Mouse (Mus musculus): ENCODE data around the gene Zfp870. TPM values are rescaled to one million over a fixed set of nuclear protein-coding genes. Genes with fewer than 3 reads are reported as not detected.

Zfp870 gene
- polyA plus RNA-seq, 1 experiment from 2014 or later, result 7.4 TPM

DNA sequence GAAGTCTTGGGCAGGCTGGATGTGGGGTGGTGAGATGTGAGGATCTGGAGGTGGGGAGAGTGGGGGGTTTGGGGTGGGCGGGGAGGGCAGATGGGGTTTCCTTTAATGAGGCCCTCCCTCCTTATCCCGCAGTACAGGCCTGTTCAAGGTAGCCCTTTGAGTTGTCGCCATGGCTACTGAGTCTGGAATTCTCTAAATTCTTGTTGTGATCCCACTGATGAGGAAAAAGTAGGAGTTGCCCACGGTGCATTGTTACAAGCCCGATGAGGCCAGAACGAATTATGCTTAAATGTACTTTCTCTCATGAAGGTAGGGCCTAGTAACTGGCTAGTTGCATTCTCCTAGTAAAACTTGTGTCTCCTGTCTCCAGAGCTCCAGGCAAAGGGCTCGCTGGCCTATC lies 39.9 kb downstream of the Zfp870 start:
- peak; percentile 21 for DNase-seq (ENCODE audit: extremely low spot score, low spot score)
- Histone ChIP-seq H3K9me3 (no peaks in the 10 kb centered on the region), H3K27me3 (ENCODE audit: poor library complexity, severe bottlenecking) (no peaks in the 10 kb centered on the region), H3K27ac (peak overlapping the region; percentile 76), H3K4me3 (no peak overlapping the region), H3K36me3 (replicated peaks) (no peaks in the 10 kb centered on the region), H3K4me1 (peaks cover 10% of the 10 kb centered on the region)
- 40% methylated on average over 7 of the region's 7 CpGs for WGBS

GRCm38 (mm10) chr17:32841388-32841787 lies 50.1 kb downstream of the Zfp870 start:
- Histone ChIP-seq H3K27me3 (ENCODE audit: poor library complexity, severe bottlenecking) (no peaks in the 10 kb centered on the region), H3K4me1 (peaks cover 11% of the 10 kb centered on the region), H3K36me3 (replicated peaks) (no peaks in the 10 kb centered on the region), H3K27ac (no peak overlapping the region), H3K4me3 (no peak overlapping the region), H3K9me3 (no peaks in the 10 kb centered on the region)
- no peak for DNase-seq (ENCODE audit: extremely low spot score, low spot score)
- WGBS, result 88% methylated on average over 2 of the region's 2 CpGs

DNA sequence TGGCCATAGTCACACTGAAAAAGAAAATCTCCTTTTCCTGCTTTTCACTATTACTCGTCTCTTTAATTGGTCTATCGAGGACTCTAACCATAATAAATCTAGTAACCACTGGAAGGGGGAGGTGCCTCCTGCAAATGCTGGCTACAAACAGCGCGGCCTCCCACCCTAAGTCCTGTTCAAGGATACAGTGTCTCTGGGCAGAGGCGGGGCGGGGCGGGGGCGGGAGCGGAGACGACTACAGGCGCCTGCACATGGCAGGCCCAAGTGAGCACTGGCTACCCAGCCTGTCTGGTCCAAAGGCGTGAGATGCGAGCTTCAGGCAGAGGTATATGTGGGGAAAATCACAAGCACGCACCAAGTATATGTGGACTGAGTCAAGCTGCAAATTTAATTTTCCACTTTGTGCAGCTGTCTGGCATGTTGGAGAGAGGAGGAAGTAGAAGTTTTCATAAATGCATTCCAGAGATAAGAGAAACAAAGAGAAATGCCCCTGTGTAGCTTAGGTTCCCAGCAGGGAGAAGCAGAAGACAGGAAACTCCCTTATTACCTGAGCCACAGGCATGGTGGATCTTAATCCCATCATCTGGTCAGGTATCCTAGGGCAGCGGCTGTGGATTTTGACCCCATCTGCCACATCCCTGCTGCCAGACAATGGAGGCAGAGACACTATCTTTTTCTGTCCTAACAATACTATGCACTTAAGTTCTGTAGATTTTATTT lies 52.2 kb downstream of the Zfp870 start:
- 52% methylated on average over 15 of the region's 15 CpGs for WGBS
- Histone ChIP-seq H3K27ac (no peak overlapping the region), H3K36me3 (replicated peaks) (no peaks in the 10 kb centered on the region), H3K27me3 (ENCODE audit: poor library complexity, severe bottlenecking) (no peaks in the 10 kb centered on the region), H3K4me3 (no peak overlapping the region; the same call in 1 of the 2 replicates), H3K9me3 (no peaks in the 10 kb centered on the region), H3K4me1 (peaks cover 11% of the 10 kb centered on the region)
- no peak for DNase-seq (ENCODE audit: extremely low spot score, low spot score)

DNA sequence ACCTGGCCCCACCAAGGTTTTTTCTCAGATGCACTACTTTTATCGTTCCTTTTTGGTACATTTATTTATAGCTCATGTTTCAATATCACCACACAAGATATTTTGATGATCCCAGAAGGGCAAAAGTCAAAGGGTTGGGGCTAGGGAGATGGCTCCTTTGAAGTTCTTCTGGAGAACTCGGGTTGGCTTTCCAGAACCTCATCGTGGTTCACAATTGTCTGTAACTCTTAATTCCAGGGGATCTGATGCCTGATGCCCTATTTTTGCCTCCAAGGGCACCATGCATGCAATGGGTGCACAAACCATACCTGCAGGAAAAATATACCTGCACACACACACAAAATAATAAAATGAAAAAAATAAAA lies 61.0 kb downstream of the Zfp870 start:
- Histone ChIP-seq H3K27ac (peak overlapping the region; percentile 95), H3K4me1 (peaks cover 14% of the 10 kb centered on the region), H3K4me3 (peak overlapping the region; percentile 80), H3K27me3 (ENCODE audit: poor library complexity, severe bottlenecking) (no peaks in the 10 kb centered on the region), H3K9me3 (no peaks in the 10 kb centered on the region), H3K36me3 (replicated peaks) (peaks cover 19% of the 10 kb centered on the region)
- 39% methylated on average over 3 of the region's 3 CpGs for WGBS
- DNase-seq (ENCODE audit: extremely low spot score, low spot score), result no peak

- peak within 1 kb of the TSS; percentile 95 for H3K27ac ChIP-seq
- 3% methylated on average over 35 of the region's 35 CpGs for WGBS
- no peaks in the 10 kb centered on the region for H3K27me3 ChIP-seq (ENCODE audit: poor library complexity, severe bottlenecking)
These were observed 61.7 kb downstream of the Zfp870 start, which contains the start of gene Zfp799 for GRCm38 (mm10) chr17:32829540-32830417. Gene Zfp799 (minus strand): TSS chr17:32830261.

More at GRCm38 (mm10) chr17:32829540-32830417, 61.7 kb downstream of the Zfp870 start, which contains the start of gene Zfp799:
- peak; percentile 85 for DNase-seq (ENCODE audit: extremely low spot score, low spot score)
- Histone ChIP-seq H3K36me3 (replicated peaks) (peaks cover 25% of the 10 kb centered on the region), H3K4me1 (peaks cover 14% of the 10 kb centered on the region), H3K9me3 (no peaks in the 10 kb centered on the region), H3K4me3 (peak within 1 kb of the TSS; percentile 80)

Other genes starting within 250 kb of the Zfp870 start
- gene Cyp4f40, start 232.7 kb downstream of the Zfp870 start, polyA plus RNA-seq (2016; fragmentation: Nextera tagmentation; extraction: Ambion mirVana), result not detected in 2 replicates
- 2.4 and 2.5 TPM in 2 replicates for gene Cyp4f15, start 206.0 kb downstream of the Zfp870 start, polyA plus RNA-seq (2016; fragmentation: Nextera tagmentation; extraction: Ambion mirVana)
- 47.9 and 50.5 TPM in 2 replicates for gene Zfp871, start 103.4 kb downstream of the Zfp870 start, polyA plus RNA-seq (2016; fragmentation: Nextera tagmentation; extraction: Ambion mirVana)
- 18.1 and 19.2 TPM in 2 replicates for gene Zfp811, start 81.7 kb downstream of the Zfp870 start, polyA plus RNA-seq (2016; fragmentation: Nextera tagmentation; extraction: Ambion mirVana)
- 14.2 and 14.7 TPM in 2 replicates for gene Zfp799, start 61.4 kb downstream of the Zfp870 start, polyA plus RNA-seq (2016; fragmentation: Nextera tagmentation; extraction: Ambion mirVana)
- gene Cyp4f14, start 25.7 kb upstream of the Zfp870 start, polyA plus RNA-seq (2016; fragmentation: Nextera tagmentation; extraction: Ambion mirVana), result not detected in 2 replicates
- gene Cyp4f13, start 55.8 kb upstream of the Zfp870 start, polyA plus RNA-seq (2016; fragmentation: Nextera tagmentation; extraction: Ambion mirVana), result 1.8 and 1.9 TPM in 2 replicates
- 13.0 and 14.1 TPM in 2 replicates for gene Zfp472, start 74.2 kb upstream of the Zfp870 start, polyA plus RNA-seq (2016; fragmentation: Nextera tagmentation; extraction: Ambion mirVana)
- 13.4 and 13.7 TPM in 2 replicates for gene Zfp952, start 101.5 kb upstream of the Zfp870 start, polyA plus RNA-seq (2016; fragmentation: Nextera tagmentation; extraction: Ambion mirVana)
- gene Zfp763, start 141.8 kb upstream of the Zfp870 start, polyA plus RNA-seq (2016; fragmentation: Nextera tagmentation; extraction: Ambion mirVana), result 16.6 and 17.0 TPM in 2 replicates
- not detected in 2 replicates for gene 4921501E09Rik, start 176.4 kb upstream of the Zfp870 start, polyA plus RNA-seq (2016; fragmentation: Nextera tagmentation; extraction: Ambion mirVana)
- gene Zfp563, start 197.7 kb upstream of the Zfp870 start, polyA plus RNA-seq (2016; fragmentation: Nextera tagmentation; extraction: Ambion mirVana), result 5.8 and 7.0 TPM in 2 replicates
- gene Morc2b, start 248.0 kb upstream of the Zfp870 start, polyA plus RNA-seq (2016; fragmentation: Nextera tagmentation; extraction: Ambion mirVana), result not detected in 2 replicates

Measured in forebrain, embryonic 10.5 days (tissue).